ENCODE assay signal across 8 mouse cellular contexts in genomic region chr5:130145961-130146360, GRCm38 (mm10). TPM values are rescaled to one million over a fixed set of nuclear protein-coding genes. Genes with fewer than 3 reads are reported as not detected.
DNase-seq lines count a peak whose midpoint lies in the region; ATAC-seq lines count a peak whose summit lies in the region.

No protein-coding gene starts in this region.

- 89% methylated on average over 8 of the region's 8 CpGs for WGBS in hindbrain, embryonic 11.5 days
- WGBS in hindbrain, embryonic 10.5 days = 88% methylated on average over 8 of the region's 8 CpGs
- 86% methylated on average over 8 of the region's 8 CpGs for WGBS in hindbrain, embryonic 13.5 days
- 91% methylated on average over 8 of the region's 8 CpGs for WGBS in midbrain, embryonic 16.5 days

- no peak overlapping the region for H3K4me3 ChIP-seq in hindbrain, embryonic 11.5 days (ENCODE audit: low read depth, low read length)
- no peak overlapping the region for H3K4me3 ChIP-seq in hindbrain, embryonic 10.5 days
- peak overlapping the region; percentile 67 for H3K4me3 ChIP-seq in hindbrain, embryonic 13.5 days
- peak overlapping the region; percentile 80 for H3K4me3 ChIP-seq in midbrain, embryonic 16.5 days (ENCODE audit: low read depth, low read length)

- DNase-seq in hindbrain, embryonic 11.5 days (ENCODE audit: low spot score) = no peak
- DNase-seq in hindbrain, embryonic 10.5 days (ENCODE audit: low spot score) = no peak
- peak; percentile 53 for DNase-seq in adrenal gland, postnatal 14 days
- no peak for DNase-seq in spleen, postnatal 14 days (ENCODE audit: low spot score in 2 of 2)
- no peak for DNase-seq in ovary, adult 18-20 months (ENCODE audit: low spot score)

- no peaks in the 10 kb centered on the region; the same call in 1 of the 2 replicates for H3K36me3 ChIP-seq in hindbrain, embryonic 11.5 days (ENCODE audit: control insufficient read depth, insufficient read depth, low read length)
- H3K36me3 ChIP-seq in hindbrain, embryonic 10.5 days = 0 out of 2 replicates have a peak, but pooled peaks cover 4% of the 10 kb centered on the region
- H3K36me3 ChIP-seq in hindbrain, embryonic 13.5 days = peaks cover 29% of the 10 kb centered on the region
- peaks cover 11% of the 10 kb centered on the region; the same call in 1 of the 2 replicates for H3K36me3 ChIP-seq in midbrain, embryonic 16.5 days (ENCODE audit: control insufficient read depth, insufficient read depth, low read length)

- no peak overlapping the region for H3K27ac ChIP-seq in hindbrain, embryonic 11.5 days (ENCODE audit: low read depth, low read length)
- H3K27ac ChIP-seq in hindbrain, embryonic 10.5 days = no peak overlapping the region
- H3K27ac ChIP-seq in hindbrain, embryonic 13.5 days = no peak overlapping the region
- H3K27ac ChIP-seq in midbrain, embryonic 16.5 days (ENCODE audit: low read length) = no peak overlapping the region

- ATAC-seq in hindbrain, embryonic 11.5 days (ENCODE audit: low FRiP score) = no peak
- no peak for ATAC-seq in hindbrain, embryonic 13.5 days (ENCODE audit: low FRiP score)
- no peak for ATAC-seq in midbrain, embryonic 16.5 days
- ATAC-seq in activated CD4-positive, CD25-positive, alpha-beta regulatory T cell, adult 4 months = no peak

- no peak overlapping the region for H3K9ac ChIP-seq in hindbrain, embryonic 11.5 days (ENCODE audit: low read depth, low read length)
- H3K9ac ChIP-seq in hindbrain, embryonic 13.5 days = peak overlapping the region; percentile 84
- peak overlapping the region; percentile 89; the same call in 1 of the 2 replicates for H3K9ac ChIP-seq in midbrain, embryonic 16.5 days (ENCODE audit: low read depth, low read length)

- peak overlapping the region; percentile 93; the same call in 1 of the 2 replicates for H3K4me2 ChIP-seq in hindbrain, embryonic 11.5 days (replicated peaks; ENCODE audit: low read depth, low read length)
- peak overlapping the region; percentile 79 for H3K4me2 ChIP-seq in hindbrain, embryonic 13.5 days
- H3K4me2 ChIP-seq in midbrain, embryonic 16.5 days (ENCODE audit: low read length) = peak overlapping the region; percentile 73

- H3K4me1 ChIP-seq in hindbrain, embryonic 11.5 days (replicated peaks; ENCODE audit: control insufficient read depth, insufficient read depth, low read length) = no peaks in the 10 kb centered on the region; the same call in 1 of the 2 replicates
- H3K4me1 ChIP-seq in hindbrain, embryonic 10.5 days (replicated peaks) = peaks cover 24% of the 10 kb centered on the region
- H3K4me1 ChIP-seq in hindbrain, embryonic 13.5 days (replicated peaks) = peaks cover 31% of the 10 kb centered on the region
- H3K4me1 ChIP-seq in midbrain, embryonic 16.5 days (ENCODE audit: control insufficient read depth, insufficient read depth, low read length) = peaks cover 24% of the 10 kb centered on the region

- H3K9me3 ChIP-seq in hindbrain, embryonic 11.5 days (ENCODE audit: control insufficient read depth, low read length) = no peaks in the 10 kb centered on the region
- H3K9me3 ChIP-seq in hindbrain, embryonic 10.5 days = no peaks in the 10 kb centered on the region
- no peaks in the 10 kb centered on the region for H3K9me3 ChIP-seq in hindbrain, embryonic 13.5 days
- H3K9me3 ChIP-seq in midbrain, embryonic 16.5 days (replicated peaks; ENCODE audit: control insufficient read depth, low read length, poor library complexity, severe bottlenecking) = no peaks in the 10 kb centered on the region

- H3K27me3 ChIP-seq in hindbrain, embryonic 11.5 days (ENCODE audit: control insufficient read depth, insufficient read depth, low read length) = no peaks in the 10 kb centered on the region
- peaks cover 8% of the 10 kb centered on the region; the same call in 1 of the 2 replicates for H3K27me3 ChIP-seq in hindbrain, embryonic 10.5 days (ENCODE audit: insufficient read depth, poor library complexity, severe bottlenecking)
- no peaks in the 10 kb centered on the region for H3K27me3 ChIP-seq in hindbrain, embryonic 13.5 days
- H3K27me3 ChIP-seq in midbrain, embryonic 16.5 days (ENCODE audit: control insufficient read depth, insufficient read depth, low read depth, low read length) = no peaks in the 10 kb centered on the region

RNA-seq across cellular contexts. Expression of gene Kctd7, which starts 1.3 kb away (rescaled TPM):
- 5.7 and 6.6 TPM in 2 replicates for polyA plus RNA-seq in hindbrain, embryonic 11.5 days (2014; fragmentation: Nextera tagmentation; extraction: Ambion mirVana)
- 5.0 and 6.6 TPM in 2 replicates for polyA plus RNA-seq in hindbrain, embryonic 10.5 days (2016; fragmentation: Nextera tagmentation; extraction: Ambion mirVana)
- total RNA-seq in adrenal gland, postnatal 14 days (2021) = 8.7 and 10.0 TPM in 2 replicates
- polyA plus RNA-seq in hindbrain, embryonic 13.5 days (2015; fragmentation: Nextera tagmentation; extraction: Ambion mirVana) = 13.2 and 13.7 TPM in 2 replicates
- polyA plus RNA-seq in midbrain, embryonic 16.5 days (2015; fragmentation: Nextera tagmentation; extraction: Ambion mirVana) = 20.2 and 21.4 TPM in 2 replicates
- 1 to 10 TPM; 2.6 to 3.2 TPM for polyA plus RNA-seq in activated CD4-positive, CD25-positive, alpha-beta regulatory T cell, adult 4 months (2017; shearing (Covaris generic))

RNA-seq across cellular contexts. Expression of gene Rabgef1, which starts 25.6 kb away (rescaled TPM):
- 26.2 and 28.6 TPM in 2 replicates for polyA plus RNA-seq in hindbrain, embryonic 11.5 days (2014; fragmentation: Nextera tagmentation; extraction: Ambion mirVana)
- 23.5 and 27.3 TPM in 2 replicates for polyA plus RNA-seq in hindbrain, embryonic 10.5 days (2016; fragmentation: Nextera tagmentation; extraction: Ambion mirVana)
- total RNA-seq in adrenal gland, postnatal 14 days (2021) = 40.6 and 42.7 TPM in 2 replicates
- 40.6 and 40.8 TPM in 2 replicates for polyA plus RNA-seq in hindbrain, embryonic 13.5 days (2015; fragmentation: Nextera tagmentation; extraction: Ambion mirVana)
- 46.7 and 48.7 TPM in 2 replicates for polyA plus RNA-seq in midbrain, embryonic 16.5 days (2015; fragmentation: Nextera tagmentation; extraction: Ambion mirVana)
- 10 to 100 TPM; 21.4 to 32.6 TPM for polyA plus RNA-seq in activated CD4-positive, CD25-positive, alpha-beta regulatory T cell, adult 4 months (2017; shearing (Covaris generic))

Comparison
In these comparisons a context has a peak if more than half of its experiments do, and no peak if none do; other contexts are left out.
1. H3K4me3 ChIP-seq: peak in hindbrain, embryonic 13.5 days (single experiment) and midbrain, embryonic 16.5 days (single experiment); none in hindbrain, embryonic 11.5 days (single experiment) and hindbrain, embryonic 10.5 days (single experiment).
2. Peak in every context shown above with its lines, with median percentiles within 50 percentile points of each other: H3K4me2 ChIP-seq.